Mouse (Mus musculus): ENCODE measurements around the gene Olfr981.
"Not testable (repeated sequence)": the region's sequence is repeated elsewhere in the genome, so short reads cannot be mapped to it uniquely, and the experiment has no call there.

The Olfr981 gene

DNA sequence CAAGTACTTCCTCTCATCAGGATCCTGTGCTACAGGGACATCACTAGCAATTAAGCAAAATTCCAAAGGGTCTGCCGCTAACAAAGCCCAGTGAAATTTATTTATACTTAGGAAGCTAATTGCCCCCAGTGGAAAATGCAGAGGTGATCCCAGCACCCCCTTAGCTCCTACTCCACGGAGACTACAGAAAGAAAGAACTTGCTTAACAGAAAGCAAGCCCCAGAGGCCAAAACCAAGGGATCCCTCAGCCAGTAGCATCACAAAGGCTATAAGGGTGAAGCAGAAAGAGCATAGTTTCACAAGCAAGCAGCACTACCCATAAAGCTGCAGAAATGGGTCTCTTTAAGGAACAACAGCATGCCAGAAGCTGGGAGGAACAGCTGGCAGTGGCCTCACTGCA lies at the start of gene Olfr981:
Olfr981 (plus strand) TSS at position 301 of the 400 bp plus-strand sequence.
- no peak for DNase-seq (ENCODE audit: extremely low read depth, low read depth)

DNA sequence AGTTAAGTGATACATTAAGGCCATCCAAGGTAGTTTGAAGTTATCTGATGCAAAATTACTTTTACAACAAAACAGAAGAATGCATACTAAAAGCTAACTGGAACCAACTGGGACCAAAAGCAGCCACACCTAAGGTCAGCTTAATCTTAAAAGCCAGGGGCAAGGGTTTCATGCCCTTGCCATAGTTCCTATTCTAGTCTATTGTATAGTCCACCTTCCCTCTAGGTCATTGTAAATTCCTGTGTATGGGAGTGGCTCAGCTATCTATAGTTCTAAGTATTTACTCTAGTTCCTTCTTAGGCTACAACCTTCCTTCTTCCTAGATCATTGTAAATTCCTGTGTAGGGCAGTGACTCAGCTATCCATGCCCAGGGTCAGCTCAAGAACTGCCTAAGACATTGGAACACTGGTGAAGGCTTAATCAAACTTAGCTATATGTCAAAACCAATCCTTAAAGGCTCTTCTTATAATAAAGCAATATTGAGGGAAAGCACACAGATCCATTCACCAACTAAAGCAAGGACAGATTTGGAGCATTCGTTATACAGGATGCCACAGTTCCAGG lies 44.6 kb upstream of the Olfr981 start:
- not testable (repeated sequence) for DNase-seq (ENCODE audit: extremely low read depth, low read depth)

DNA sequence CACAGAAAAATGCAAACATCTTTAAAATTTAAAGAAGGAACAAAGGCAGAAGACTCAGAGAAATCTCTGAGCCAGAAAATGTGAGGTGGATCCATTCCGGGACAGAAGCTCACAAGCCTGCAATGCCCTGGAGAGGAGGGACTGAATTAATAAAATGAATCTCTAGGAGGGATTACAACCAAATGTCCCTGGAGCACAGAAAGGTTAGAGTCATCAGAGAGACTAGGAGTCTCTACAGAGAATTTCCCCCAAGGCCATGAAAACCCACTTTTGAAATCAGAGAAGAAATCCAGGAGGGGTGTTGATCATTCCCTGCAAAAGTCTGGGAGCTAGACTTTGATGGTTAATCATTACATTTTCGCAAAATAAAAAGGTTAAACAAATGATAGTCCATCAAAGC lies 29.5 kb upstream of the Olfr981 start, which contains the start of gene Olfr978:
Olfr978 (plus strand) TSS at position 301 of the 400 bp plus-strand sequence.
- no peak for DNase-seq (ENCODE audit: extremely low read depth, low read depth)

DNA sequence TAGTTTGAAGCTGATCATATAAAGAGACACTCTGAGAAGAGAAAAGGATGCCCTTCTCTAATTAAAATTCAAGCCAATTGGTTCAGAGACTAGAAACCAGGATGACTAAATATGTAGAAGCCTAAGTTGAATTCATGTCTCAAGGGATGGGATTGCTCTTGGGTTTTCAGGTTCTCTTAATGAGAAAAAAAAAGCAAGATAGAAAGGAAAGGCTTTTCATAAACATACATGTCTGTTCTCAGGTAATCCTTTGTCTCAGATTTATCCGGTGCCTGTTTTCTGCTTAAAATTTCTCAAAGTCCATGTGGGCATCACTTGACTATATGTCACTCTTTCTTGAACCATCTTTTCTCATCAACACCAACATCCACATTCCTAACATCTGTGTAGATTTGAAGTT lies 17.9 kb upstream of the Olfr981 start, which contains the start of gene Olfr979:
Olfr979 (minus strand) TSS at position 101 of the 400 bp plus-strand sequence.
- DNase-seq (ENCODE audit: extremely low read depth, low read depth): no peak

DNA sequence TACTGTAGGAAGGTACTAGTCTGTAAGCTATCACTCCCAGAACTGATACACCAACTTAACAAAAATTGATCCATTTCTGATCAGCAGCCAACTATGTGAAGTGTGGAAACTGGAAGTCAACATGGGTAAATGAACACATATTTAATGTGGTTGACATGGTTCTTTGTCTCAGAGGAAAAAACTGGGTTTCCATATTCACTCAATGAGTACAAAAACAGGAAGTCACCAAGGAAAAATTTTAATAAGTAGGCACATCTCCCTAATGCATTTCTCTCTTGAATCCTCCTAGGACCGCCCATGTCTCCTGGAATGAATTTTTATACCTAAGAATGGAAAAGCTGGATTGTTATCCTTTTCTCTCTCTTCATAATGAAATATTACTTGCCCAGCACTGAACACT lies 11.8 kb upstream of the Olfr981 start, which contains the start of gene Olfr980:
Olfr980 (minus strand) TSS at position 101 of the 400 bp plus-strand sequence.
- no peak for DNase-seq (ENCODE audit: extremely low read depth, low read depth)

DNA sequence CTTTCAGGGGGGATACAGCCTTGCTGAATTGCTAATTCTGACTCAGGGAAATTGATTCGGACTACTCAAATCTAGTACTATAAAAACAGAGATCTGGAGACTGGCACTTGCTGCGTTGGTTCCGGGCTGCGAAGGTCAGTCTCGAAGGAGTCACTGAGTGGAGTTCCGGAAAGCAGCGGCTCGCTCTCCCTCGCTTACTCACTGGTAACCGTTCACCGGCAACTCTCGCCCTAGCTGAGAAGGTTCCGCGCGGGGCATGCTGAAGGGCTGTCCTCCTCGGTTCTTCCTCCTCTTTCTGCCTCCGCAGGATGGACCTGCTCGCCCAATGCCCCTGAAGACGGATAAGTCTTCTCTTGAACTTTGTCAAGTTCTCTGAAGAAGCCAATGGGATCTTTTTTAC lies 28.9 kb downstream of the Olfr981 start:
- no peak for DNase-seq (ENCODE audit: extremely low read depth, low read depth)

DNA sequence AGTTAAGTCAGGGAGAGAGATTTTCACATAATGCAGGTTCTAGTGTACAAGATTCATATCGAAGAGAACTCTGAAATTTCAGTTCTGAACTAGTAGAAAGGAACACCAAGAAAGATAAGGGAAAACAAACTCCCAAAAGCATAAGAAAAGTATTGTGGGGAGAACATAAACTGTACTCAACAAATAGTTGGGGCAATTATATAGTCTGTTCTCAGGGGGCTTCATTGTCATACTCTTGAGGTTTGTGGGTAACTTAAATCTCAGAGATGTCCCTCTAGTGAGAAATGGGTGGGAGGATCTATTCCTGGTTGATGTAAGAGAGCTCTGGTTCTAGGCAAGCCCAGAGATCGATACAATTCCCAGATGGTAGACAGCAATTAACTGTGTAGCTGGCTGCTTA lies 52.3 kb downstream of the Olfr981 start, which contains the start of gene Olfr982:
Olfr982 (plus strand) TSS at position 301 of the 400 bp plus-strand sequence.
- no peak for DNase-seq (ENCODE audit: extremely low read depth, low read depth)

Data from MEL-GATA-1-ER (cell line).